Mouse (Mus musculus) ovary, postnatal 10 days (tissue): ENCODE measurements around the gene Ubr1.
"Not testable (repeated sequence)": the region's sequence is repeated elsewhere in the genome, so short reads cannot be mapped to it uniquely, and the experiment has no call there.

ENCODE experiments used
- DNase-seq: peaks from one replicate; pipeline ENCODE4 v3.0.0; 2022; ENCODE audit warnings: low spot score

Ubr1 gene

GRCm38 (mm10) chr2:120970559-120971080 lies at the start of gene Ubr1:
TSS of gene Ubr1 (minus strand) at chr2:120970715.
- peak; percentile 64 for DNase-seq

- no peak for DNase-seq
Measured at GRCm38 (mm10) chr2:121017151-121017550, 46.6 kb upstream of the Ubr1 start.

DNA sequence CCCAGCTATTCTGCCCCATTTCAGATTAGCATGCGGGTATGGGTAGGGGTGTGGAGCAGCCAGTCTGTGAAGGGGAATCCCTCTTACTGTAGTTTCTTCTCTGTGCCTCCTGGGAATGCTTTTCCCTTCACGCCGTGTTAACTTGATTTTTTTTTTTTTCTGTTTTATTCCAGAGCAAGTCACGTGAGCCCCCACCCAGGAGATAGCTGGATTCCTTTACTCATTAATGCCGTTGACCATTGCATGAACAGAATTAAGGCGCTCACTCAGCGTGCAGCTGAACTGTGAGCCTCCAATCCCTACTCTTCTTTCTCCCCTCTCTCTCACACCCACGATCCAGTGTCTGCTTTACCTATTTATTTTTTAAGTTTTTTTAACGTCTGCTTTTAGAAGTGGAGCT lies 45.7 kb upstream of the Ubr1 start:
- DNase-seq: no peak

GRCm38 (mm10) chr2:121015507-121015906 lies 45.0 kb upstream of the Ubr1 start:
- DNase-seq: no peak

GRCm38 (mm10) chr2:121012676-121013075 lies 42.2 kb upstream of the Ubr1 start:
- DNase-seq: no peak

GRCm38 (mm10) chr2:121009071-121009677 lies 38.7 kb upstream of the Ubr1 start:
- no peak for DNase-seq

GRCm38 (mm10) chr2:121008664-121009007 lies 38.1 kb upstream of the Ubr1 start:
- no peak for DNase-seq

DNA sequence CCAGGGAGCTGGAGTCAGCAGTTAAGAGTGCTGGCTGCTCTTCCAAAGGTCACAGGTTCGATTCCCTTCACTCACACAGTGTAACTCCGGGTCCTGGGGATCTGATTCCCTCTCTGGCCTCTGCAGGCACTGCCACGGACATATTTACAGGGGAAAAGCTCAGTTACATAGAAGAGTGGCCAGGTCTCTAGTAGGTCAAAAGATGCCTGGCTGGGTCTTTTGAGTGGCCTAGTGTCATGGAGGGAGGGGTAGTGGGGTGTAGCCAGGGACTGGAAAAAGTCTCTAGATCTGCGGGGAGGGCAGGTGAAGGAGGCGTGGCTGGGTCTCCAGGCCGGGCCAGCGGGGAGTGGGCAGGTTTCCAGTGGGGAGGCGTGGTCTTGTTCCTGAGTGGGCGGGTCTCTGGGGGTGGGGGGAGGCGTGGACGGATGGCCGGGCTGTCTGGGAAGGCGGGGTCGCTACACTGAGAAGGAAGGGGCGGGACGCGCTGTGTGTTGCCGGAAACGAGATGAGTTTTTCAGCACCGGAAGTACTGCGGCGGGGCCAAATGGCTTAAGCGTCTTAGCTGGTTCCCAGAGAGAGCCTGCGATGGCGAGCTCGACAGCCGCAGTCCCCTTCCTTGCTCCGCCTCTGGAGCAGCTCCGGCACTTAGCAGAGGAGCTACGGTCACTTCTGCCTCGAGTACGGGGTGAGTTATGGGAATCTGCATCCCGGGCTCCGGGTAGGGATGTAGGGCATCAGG lies 37.6 kb upstream of the Ubr1 start, which contains the start of gene Ccndbp1:
TSS of gene Ccndbp1 (plus strand) at position 479 of the 739 bp plus-strand sequence.
- peak; percentile 78 for DNase-seq

DNA sequence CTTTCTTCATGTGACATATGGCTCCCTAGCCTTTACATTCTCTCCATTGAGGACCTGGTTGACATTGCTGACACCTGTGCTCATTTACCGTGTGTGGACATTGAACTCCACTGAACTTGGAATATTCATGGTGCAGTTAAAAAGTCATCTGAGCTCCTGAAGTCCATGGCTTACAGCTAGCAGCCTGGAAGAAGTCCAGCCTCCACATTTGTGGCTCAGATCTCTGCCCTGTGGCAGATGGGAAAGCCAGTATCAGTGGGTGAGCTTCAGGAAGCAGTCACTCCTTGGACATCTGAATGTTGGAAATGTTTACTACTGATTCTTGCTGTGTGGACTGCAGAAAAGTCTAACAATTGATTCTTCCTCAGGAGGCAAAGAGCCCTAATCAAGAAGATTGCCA lies 36.5 kb upstream of the Ubr1 start:
- DNase-seq: no peak

DNA sequence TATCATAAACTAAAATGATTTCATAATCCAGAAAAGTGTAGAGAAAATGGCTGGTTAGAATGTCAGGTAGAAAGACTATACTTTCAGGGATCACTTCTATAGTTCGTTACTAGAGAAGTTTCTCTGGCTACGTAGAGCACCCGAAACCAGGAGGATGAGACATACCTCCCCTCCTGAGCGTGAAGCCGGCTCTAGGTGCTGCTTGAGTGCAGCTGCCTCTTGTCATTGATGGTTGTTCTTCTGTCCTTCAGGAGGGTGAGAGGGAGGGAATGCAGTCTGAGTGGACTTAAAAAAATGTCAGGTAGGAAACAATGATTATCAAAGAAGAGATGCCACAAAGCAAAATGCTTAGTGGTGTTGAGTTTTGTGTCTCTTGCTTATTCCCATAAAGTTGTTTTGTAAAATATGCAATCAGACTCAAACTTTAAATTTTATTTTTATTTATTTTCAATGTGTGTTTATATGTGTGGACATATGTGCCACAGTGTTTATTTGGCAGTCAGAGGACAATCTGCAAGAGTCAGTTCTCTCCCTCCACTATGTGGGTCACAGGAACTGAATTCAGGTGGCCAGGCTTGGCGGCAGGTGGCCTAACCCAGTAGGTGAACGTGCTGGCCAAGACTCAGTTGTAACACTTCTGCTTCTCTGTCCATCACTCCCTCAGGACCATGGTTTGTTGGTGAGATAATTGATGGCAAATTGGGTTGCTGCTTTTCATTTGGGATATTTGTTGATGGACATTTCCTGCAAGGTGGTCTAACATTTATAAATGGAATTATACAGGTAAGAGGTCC lies 33.7 kb upstream of the Ubr1 start:
- no peak for DNase-seq

DNA sequence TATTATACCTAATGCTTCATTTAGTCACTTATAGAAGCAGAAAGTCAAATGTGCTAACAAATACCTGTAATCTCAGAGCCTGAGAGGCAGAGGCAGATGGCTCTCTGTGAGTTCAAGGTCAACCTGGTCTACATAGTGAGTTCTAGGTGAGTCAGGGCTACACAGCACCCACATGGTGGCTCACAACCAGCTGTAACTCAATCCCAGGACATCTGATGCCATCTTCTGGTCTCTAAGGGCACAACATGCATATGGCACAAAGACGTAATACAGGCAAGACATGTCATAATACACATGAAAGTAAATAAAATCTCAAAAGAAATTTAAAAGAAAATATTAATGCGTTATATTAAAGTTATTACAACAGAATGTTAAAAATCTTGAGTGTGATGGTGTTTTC lies 33.1 kb upstream of the Ubr1 start:
- no peak for DNase-seq

GRCm38 (mm10) chr2:120998863-120999262 lies 28.3 kb upstream of the Ubr1 start:
- no peak for DNase-seq

DNA sequence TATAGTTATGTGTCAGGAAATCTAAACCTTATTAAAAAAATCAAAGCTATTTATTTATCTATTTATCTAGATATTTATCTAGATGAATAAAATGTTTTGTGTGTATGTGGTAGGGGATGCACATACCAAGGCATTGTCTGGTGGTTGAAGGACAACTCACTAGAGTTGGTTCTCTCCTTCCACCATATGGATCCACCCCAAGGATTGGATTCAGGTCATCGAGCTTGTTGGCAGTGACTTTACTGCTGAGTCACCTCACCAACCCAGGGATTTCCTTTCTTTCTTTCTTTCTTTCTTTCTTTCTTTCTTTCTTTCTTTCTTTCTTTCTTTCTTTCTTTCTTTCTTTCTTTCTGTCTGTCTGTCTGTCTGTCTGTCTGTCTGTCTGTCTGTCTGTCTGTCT lies 26.1 kb upstream of the Ubr1 start:
- not testable (repeated sequence) for DNase-seq

- no peak for DNase-seq
Measured at GRCm38 (mm10) chr2:120991196-120991595, 20.7 kb upstream of the Ubr1 start.

DNA sequence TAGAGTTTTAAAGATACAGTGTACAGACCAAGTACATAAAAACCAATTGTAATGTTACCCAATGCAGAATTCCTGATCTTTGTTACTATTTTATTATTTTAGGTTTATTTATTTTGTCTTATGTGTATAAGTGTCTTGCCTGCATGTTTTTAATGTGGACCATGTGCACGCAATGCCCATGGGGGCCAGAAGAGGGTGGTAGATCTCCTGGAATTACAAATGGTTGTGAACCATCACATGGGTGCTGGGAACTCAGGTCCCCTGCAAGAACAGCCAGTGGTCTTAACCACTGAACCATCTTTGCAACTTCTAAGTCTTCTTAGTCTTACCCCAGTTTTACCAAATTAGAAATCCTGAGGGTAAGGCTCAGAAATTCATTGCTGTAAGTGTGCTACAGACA lies 14.7 kb upstream of the Ubr1 start:
- no peak for DNase-seq

GRCm38 (mm10) chr2:120983611-120984010 lies 13.1 kb upstream of the Ubr1 start:
- DNase-seq: no peak

- no peak for DNase-seq
Measured at GRCm38 (mm10) chr2:120980861-120981260, 10.3 kb upstream of the Ubr1 start.

GRCm38 (mm10) chr2:120979819-120980218 lies 9.3 kb upstream of the Ubr1 start:
- DNase-seq: no peak

DNA sequence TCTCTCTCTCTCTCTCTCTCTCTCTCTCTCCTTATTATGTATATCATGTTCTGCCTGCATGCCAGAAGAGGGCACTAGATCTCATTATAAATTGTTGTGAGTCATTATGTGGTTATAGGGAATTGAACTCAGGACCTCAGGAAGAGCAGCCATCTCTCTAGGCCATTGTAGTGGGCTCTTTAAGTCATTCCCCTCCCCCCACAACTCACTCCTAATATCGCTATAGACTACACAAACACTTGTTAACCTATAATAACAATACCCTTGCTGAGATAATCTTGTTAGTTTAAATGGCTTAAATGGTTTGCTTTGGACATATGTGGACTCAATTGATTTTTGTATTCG lies 8.2 kb upstream of the Ubr1 start:
- DNase-seq: no peak

GRCm38 (mm10) chr2:120977926-120978692 lies 7.6 kb upstream of the Ubr1 start:
- DNase-seq: no peak

GRCm38 (mm10) chr2:120976990-120977925 lies 6.7 kb upstream of the Ubr1 start, which contains the start of gene Tmem62:
TSS of gene Tmem62 (plus strand) at chr2:120977017.
- peak; percentile 56 for DNase-seq
